Mouse (Mus musculus) erythroblast, embryonic 14.5 days (primary cell): ENCODE data around the gene Crnkl1. TPM values are rescaled to one million over a fixed set of nuclear protein-coding genes. Genes with fewer than 3 reads are reported as not detected.

ENCODE experiments used
- H3K27me3 ChIP-seq: 2 replicates; pipeline ENCODE4 v1.6.1; 2012; ENCODE audit warnings: inconsistent platforms; ENCODE audit not compliant: control insufficient read depth
- H3K36me3 ChIP-seq: 2 replicates; pipeline ENCODE4 v1.6.1; 2012; ENCODE audit warnings: mild to moderate bottlenecking, inconsistent platforms; ENCODE audit not compliant: control insufficient read depth
- H3K4me1 ChIP-seq: 2 replicates; pipeline ENCODE4 v1.6.1; 2012; ENCODE audit warnings: inconsistent platforms; ENCODE audit not compliant: control insufficient read depth
- H3K4me3 ChIP-seq: replicated peaks from 2 replicates; pipeline ENCODE3; 2012; ENCODE audit warnings: moderate library complexity, mild to moderate bottlenecking, inconsistent platforms
- H3K9me3 ChIP-seq: 2 replicates; pipeline ENCODE4 v1.6.1; 2012; ENCODE audit warnings: low read length, inconsistent platforms, mixed read lengths; ENCODE audit not compliant: control insufficient read depth
- GATA1 ChIP-seq: IDR thresholded peaks from 2 replicates; pipeline ENCODE4 v1.6.1; 2012; ENCODE audit warnings: low read length, inconsistent platforms, mixed read lengths
- TAL1 ChIP-seq: IDR thresholded peaks from 3 replicates; pipeline ENCODE4 v1.6.1; 2012; ENCODE audit warnings: low read length, inconsistent platforms, mixed read lengths
- polyA plus RNA-seq: library from polyadenylated mRNA; stranded (reverse); fragments of >175 nt; gene quantifications from 2 replicates; pipeline ENCODE4 v1.2.3, GENCODE M21; 2012

The Crnkl1 gene
- polyA plus RNA-seq, 1 experiment = 0.37 TPM

- H3K36me3 ChIP-seq = no peaks in the 10 kb centered on the region
- no peaks in the 10 kb centered on the region for H3K27me3 ChIP-seq
- no peaks in the 10 kb centered on the region for H3K4me1 ChIP-seq
- no peaks in the 10 kb centered on the region for H3K9me3 ChIP-seq
- no peak overlapping the region for H3K4me3 ChIP-seq
- TF ChIP-seq TAL1 = no peak
- TF ChIP-seq GATA1 = no peak
Observed at GRCm38 (mm10) chr2:145958551-145958950, 23.7 kb upstream of the Crnkl1 start.

- no peaks in the 10 kb centered on the region for H3K9me3 ChIP-seq
- H3K4me1 ChIP-seq = no peaks in the 10 kb centered on the region
- no peaks in the 10 kb centered on the region for H3K36me3 ChIP-seq
- H3K4me3 ChIP-seq = no peak overlapping the region
- TF ChIP-seq GATA1 (no peak), TAL1 (no peak)
- H3K27me3 ChIP-seq = no peaks in the 10 kb centered on the region
Observed at GRCm38 (mm10) chr2:145958097-145958496, 23.3 kb upstream of the Crnkl1 start.

GRCm38 (mm10) chr2:145957450-145957849 is 22.6 kb upstream of the Crnkl1 start:
- H3K4me1 ChIP-seq = no peaks in the 10 kb centered on the region
- H3K4me3 ChIP-seq = no peak overlapping the region
- no peaks in the 10 kb centered on the region for H3K36me3 ChIP-seq
- no peak for TF ChIP-seq GATA1
- TF ChIP-seq TAL1 = no peak
- H3K9me3 ChIP-seq = no peaks in the 10 kb centered on the region
- no peaks in the 10 kb centered on the region for H3K27me3 ChIP-seq

GRCm38 (mm10) chr2:145956318-145956717 is 21.5 kb upstream of the Crnkl1 start:
- H3K27me3 ChIP-seq = no peaks in the 10 kb centered on the region
- H3K9me3 ChIP-seq = no peaks in the 10 kb centered on the region
- no peaks in the 10 kb centered on the region for H3K4me1 ChIP-seq
- TF ChIP-seq TAL1 = no peak
- no peak for TF ChIP-seq GATA1
- H3K4me3 ChIP-seq = no peak overlapping the region
- no peaks in the 10 kb centered on the region for H3K36me3 ChIP-seq

- H3K36me3 ChIP-seq = no peaks in the 10 kb centered on the region
- H3K4me1 ChIP-seq = no peaks in the 10 kb centered on the region
- no peaks in the 10 kb centered on the region for H3K9me3 ChIP-seq
- H3K4me3 ChIP-seq = no peak overlapping the region
- H3K27me3 ChIP-seq = no peaks in the 10 kb centered on the region
- TF ChIP-seq TAL1 = no peak
- TF ChIP-seq GATA1 = no peak
Observed at GRCm38 (mm10) chr2:145955844-145956243, 21.0 kb upstream of the Crnkl1 start.

- H3K36me3 ChIP-seq = no peaks in the 10 kb centered on the region
- H3K4me3 ChIP-seq = no peak overlapping the region
- no peaks in the 10 kb centered on the region for H3K9me3 ChIP-seq
- H3K27me3 ChIP-seq = no peaks in the 10 kb centered on the region
- TF ChIP-seq GATA1 (no peak), TAL1 (no peak)
- H3K4me1 ChIP-seq = no peaks in the 10 kb centered on the region
Observed at GRCm38 (mm10) chr2:145952726-145953125, 17.9 kb upstream of the Crnkl1 start.

- no peaks in the 10 kb centered on the region for H3K9me3 ChIP-seq
- H3K4me3 ChIP-seq = no peak overlapping the region
- no peak for TF ChIP-seq GATA1
- no peak for TF ChIP-seq TAL1
- H3K4me1 ChIP-seq = no peaks in the 10 kb centered on the region
- no peaks in the 10 kb centered on the region for H3K27me3 ChIP-seq
- H3K36me3 ChIP-seq = no peaks in the 10 kb centered on the region
Observed at GRCm38 (mm10) chr2:145950239-145950638, 15.4 kb upstream of the Crnkl1 start.

GRCm38 (mm10) chr2:145949475-145950068 is 14.8 kb upstream of the Crnkl1 start:
- TF ChIP-seq GATA1 (no peak), TAL1 (no peak)
- Histone ChIP-seq H3K9me3 (no peaks in the 10 kb centered on the region), H3K36me3 (no peaks in the 10 kb centered on the region), H3K27me3 (no peaks in the 10 kb centered on the region), H3K4me3 (no peak overlapping the region), H3K4me1 (no peaks in the 10 kb centered on the region)

GRCm38 (mm10) chr2:145948402-145948954 is 13.7 kb upstream of the Crnkl1 start:
- Histone ChIP-seq H3K4me1 (no peaks in the 10 kb centered on the region), H3K9me3 (no peaks in the 10 kb centered on the region), H3K27me3 (no peaks in the 10 kb centered on the region), H3K36me3 (no peaks in the 10 kb centered on the region), H3K4me3 (no peak overlapping the region)
- TF ChIP-seq TAL1 (no peak), GATA1 (no peak)

GRCm38 (mm10) chr2:145944286-145944685 is 9.5 kb upstream of the Crnkl1 start:
- no peak for TF ChIP-seq GATA1
- no peak for TF ChIP-seq TAL1
- no peak overlapping the region for H3K4me3 ChIP-seq
- H3K9me3 ChIP-seq = no peaks in the 10 kb centered on the region
- no peaks in the 10 kb centered on the region for H3K36me3 ChIP-seq
- no peaks in the 10 kb centered on the region; the same call in 1 of the 2 replicates for H3K27me3 ChIP-seq
- H3K4me1 ChIP-seq = no peaks in the 10 kb centered on the region
